Comparison of ENCODE assay signal across 8 mouse cellular contexts in the genomic region with DNA sequence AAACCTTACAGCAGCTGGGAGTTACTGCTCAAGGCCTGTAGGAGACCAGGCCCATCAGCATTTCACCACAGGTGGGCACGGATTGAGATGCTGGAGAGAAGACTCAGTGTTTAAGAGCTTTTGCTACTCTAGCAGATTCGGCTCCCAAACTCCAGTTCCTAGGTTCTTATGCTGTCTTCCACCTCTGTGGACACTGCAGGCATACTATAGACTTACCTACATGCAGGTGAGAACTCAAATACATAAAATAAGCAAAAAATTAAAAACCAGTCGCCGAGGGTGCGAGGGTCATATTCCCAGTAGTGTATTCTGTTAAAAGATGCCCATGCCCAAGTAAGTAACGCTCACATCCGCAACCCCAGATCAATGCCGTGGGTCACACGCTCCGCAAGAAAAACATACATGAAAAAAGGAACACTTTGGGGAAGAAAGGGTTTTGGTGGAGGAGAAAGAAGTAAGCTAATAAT. TPM values are rescaled to one million over a fixed set of nuclear protein-coding genes. Genes with fewer than 3 reads are reported as not detected.
A peak's percentile ranks its signal among the peaks of the same experiment; 100 is the strongest.
DNase-seq lines count a peak whose midpoint lies in the region; ATAC-seq and TF ChIP-seq lines count a peak whose summit lies in the region.

No protein-coding gene starts in this region.

- H3K9me3 ChIP-seq in heart, embryonic 13.5 days = no peaks in the 10 kb centered on the region
- no peaks in the 10 kb centered on the region for H3K9me3 ChIP-seq in forebrain, embryonic 16.5 days (ENCODE audit: control insufficient read depth, low read length)

- no peak for ATAC-seq in heart, embryonic 13.5 days (ENCODE audit: extremely low read depth, insufficient number of reproducible peaks, low FRiP score, low TSS enrichment)
- ATAC-seq in forebrain, embryonic 16.5 days = peak; percentile 24

- WGBS in heart, embryonic 13.5 days = 41% methylated on average over 10 of the region's 10 CpGs
- WGBS in bone marrow, adult 2 months = 48% methylated on average over 10 of the region's 10 CpGs
- 42% methylated on average over 10 of the region's 10 CpGs for WGBS in forebrain, embryonic 16.5 days
- 53% methylated on average over 10 of the region's 10 CpGs for WGBS in macrophage (ENCODE audit: missing documents)

- peak overlapping the region; percentile 92 for H3K4me3 ChIP-seq in heart, embryonic 13.5 days
- peak overlapping the region; percentile 17 for H3K4me3 ChIP-seq in bone marrow, adult 2 months (replicated peaks; ENCODE audit: control insufficient read depth, low read depth, low read length)
- peak overlapping the region; percentile 86 for H3K4me3 ChIP-seq in forebrain, embryonic 16.5 days (replicated peaks; ENCODE audit: low read length)
- H3K4me3 ChIP-seq in macrophage (ENCODE audit: inconsistent target) = peak overlapping the region; percentile 89

- H3K4me2 ChIP-seq in heart, embryonic 13.5 days = peak overlapping the region; percentile 94
- H3K4me2 ChIP-seq in forebrain, embryonic 16.5 days (ENCODE audit: low read length) = peak overlapping the region; percentile 51

- TF ChIP-seq CTCF in bone marrow, adult 2 months (IDR thresholded peaks at IDR 0.05; ENCODE audit: control insufficient read depth, insufficient read depth, low read length) = no peak

- peaks cover 17% of the 10 kb centered on the region for H3K4me1 ChIP-seq in heart, embryonic 13.5 days
- peaks cover 2% of the 10 kb centered on the region; the same call in 1 of the 2 replicates for H3K4me1 ChIP-seq in bone marrow, adult 2 months (ENCODE audit: control insufficient read depth, insufficient read depth, low read length)
- H3K4me1 ChIP-seq in forebrain, embryonic 16.5 days (replicated peaks; ENCODE audit: control insufficient read depth, insufficient read depth, low read length) = peaks cover 16% of the 10 kb centered on the region

- peak overlapping the region; percentile 75 for H3K9ac ChIP-seq in heart, embryonic 13.5 days
- peak overlapping the region; percentile 25; the same call in 1 of the 2 replicates for H3K9ac ChIP-seq in forebrain, embryonic 16.5 days (replicated peaks; ENCODE audit: low read depth, low read length)

- no peaks in the 10 kb centered on the region for H3K27me3 ChIP-seq in heart, embryonic 13.5 days (replicated peaks)
- no peaks in the 10 kb centered on the region for H3K27me3 ChIP-seq in forebrain, embryonic 16.5 days (replicated peaks; ENCODE audit: control insufficient read depth, insufficient read depth, low read length)

- TF ChIP-seq POLR2A in bone marrow, adult 2 months (IDR thresholded peaks at IDR 0.05; ENCODE audit: borderline replicate concordance, control insufficient read depth, low read depth, low read length) = no peak

- H3K27ac ChIP-seq in heart, embryonic 13.5 days (replicated peaks) = no peak overlapping the region
- no peak overlapping the region for H3K27ac ChIP-seq in bone marrow, adult 2 months (ENCODE audit: control insufficient read depth, insufficient read depth, low read depth, low read length, poor library complexity)
- H3K27ac ChIP-seq in forebrain, embryonic 16.5 days (ENCODE audit: low read length) = no peak overlapping the region
- no peak overlapping the region for H3K27ac ChIP-seq in macrophage

- DNase-seq in heart, postnatal 4 days = no peak
- no peak for DNase-seq in adrenal gland, adult 18-20 months (ENCODE audit: low spot score in 2 of 2)
- no peak for DNase-seq in B cell, adult 2 months
- no peak for DNase-seq in gastrocnemius, postnatal 4 days (ENCODE audit: low spot score in 2 of 2)

- peaks cover 44% of the 10 kb centered on the region for H3K79me2 ChIP-seq in macrophage (ENCODE audit: inconsistent target)

- H3K36me3 ChIP-seq in heart, embryonic 13.5 days = peaks cover 8% of the 10 kb centered on the region; the same call in 1 of the 2 replicates
- no peaks in the 10 kb centered on the region for H3K36me3 ChIP-seq in forebrain, embryonic 16.5 days (ENCODE audit: control insufficient read depth, insufficient read depth)
- H3K36me3 ChIP-seq in macrophage (ENCODE audit: inconsistent target) = peaks cover 3% of the 10 kb centered on the region; the same call in 1 of the 2 replicates

RNA-seq across cellular contexts. Expression of a gene that starts 0.6 kb away (rescaled TPM):
- polyA plus RNA-seq in heart, embryonic 13.5 days (2015; fragmentation: Nextera tagmentation; extraction: Ambion mirVana) = 210 and 235 TPM in 2 replicates
- 100 to 1,000 TPM; 127 to 129 TPM for total RNA-seq in heart, postnatal 4 days (2021)
- polyA plus RNA-seq in bone marrow, adult 2 months (2011; ENCODE audit: insufficient read depth, insufficient read length, low replicate concordance, missing spikeins) = 173 and 200 TPM in 2 replicates
- polyA plus RNA-seq in forebrain, embryonic 16.5 days (2015; fragmentation: Nextera tagmentation; extraction: Ambion mirVana) = 364 and 377 TPM in 2 replicates
- total RNA-seq in macrophage (2018; cell fraction: chromatin; rRNA removed) = 10 to 100 TPM; 12.2 to 62.3 (median 35.4) TPM
- total RNA-seq in macrophage (2018; cell fraction: cytosol; rRNA removed) = 100 to 1,000 TPM; 319 to 543 (median 416) TPM
- total RNA-seq in macrophage (2018; cell fraction: nucleus; rRNA removed) = 100 to 1,000 TPM in 13 of 26 experiments, 10 to 100 TPM in 13; 51.2 to 167 (median 99.3) TPM
- polyA plus RNA-seq in macrophage (2018) = 207 to 606 TPM (median 518 TPM) in 3 replicates
- 100 to 1,000 TPM; 120 to 146 TPM for total RNA-seq in adrenal gland, adult 18-20 months (2021)
- total RNA-seq in gastrocnemius, postnatal 4 days (2021) = 100 to 1,000 TPM in 1 of 2 experiments, 10 to 100 TPM in 1; 86.6 to 106 TPM

RNA-seq across cellular contexts. Expression of a gene that starts 15.9 kb away (rescaled TPM):
- not detected in 2 replicates for polyA plus RNA-seq in heart, embryonic 13.5 days (2015; fragmentation: Nextera tagmentation; extraction: Ambion mirVana)
- total RNA-seq in heart, postnatal 4 days (2021) = not detected
- not detected in 2 replicates for polyA plus RNA-seq in bone marrow, adult 2 months (2011; ENCODE audit: insufficient read depth, insufficient read length, low replicate concordance, missing spikeins)
- 0.15 and 0.20 TPM in 2 replicates for polyA plus RNA-seq in forebrain, embryonic 16.5 days (2015; fragmentation: Nextera tagmentation; extraction: Ambion mirVana)
- not detected for total RNA-seq in macrophage (2018; cell fraction: chromatin; rRNA removed)
- total RNA-seq in macrophage (2018; cell fraction: cytosol; rRNA removed) = not detected
- not detected for total RNA-seq in macrophage (2018; cell fraction: nucleus; rRNA removed)
- polyA plus RNA-seq in macrophage (2018) = not detected in 3 replicates
- total RNA-seq in adrenal gland, adult 18-20 months (2021) = not detected
- not detected for total RNA-seq in gastrocnemius, postnatal 4 days (2021)

RNA-seq across cellular contexts. Expression of a gene that starts 43.5 kb away (rescaled TPM):
- polyA plus RNA-seq in heart, embryonic 13.5 days (2015; fragmentation: Nextera tagmentation; extraction: Ambion mirVana) = 35.2 and 37.8 TPM in 2 replicates
- 10 to 100 TPM; 28.4 to 28.7 TPM for total RNA-seq in heart, postnatal 4 days (2021)
- 186 and 343 TPM in 2 replicates for polyA plus RNA-seq in bone marrow, adult 2 months (2011; ENCODE audit: insufficient read depth, insufficient read length, low replicate concordance, missing spikeins)
- 9.8 and 10.7 TPM in 2 replicates for polyA plus RNA-seq in forebrain, embryonic 16.5 days (2015; fragmentation: Nextera tagmentation; extraction: Ambion mirVana)
- 10 to 100 TPM; 10.7 to 39.0 (median 19.8) TPM for total RNA-seq in macrophage (2018; cell fraction: chromatin; rRNA removed)
- total RNA-seq in macrophage (2018; cell fraction: cytosol; rRNA removed) = 10 to 100 TPM in 4 of 26 experiments, 1 to 10 TPM in 22; 3.3 to 11.9 (median 7.5) TPM
- total RNA-seq in macrophage (2018; cell fraction: nucleus; rRNA removed) = 10 to 100 TPM; 11.1 to 88.3 (median 26.6) TPM
- polyA plus RNA-seq in macrophage (2018) = 4.0 to 23.3 TPM (median 15.1 TPM) in 3 replicates
- 100 to 1,000 TPM in 1 of 2 experiments, 10 to 100 TPM in 1; 89.3 to 253 TPM for total RNA-seq in adrenal gland, adult 18-20 months (2021)
- total RNA-seq in gastrocnemius, postnatal 4 days (2021) = 10 to 100 TPM; 51.8 to 55.1 TPM

Comparison
In these comparisons a context has a peak if more than half of its experiments do, and no peak if none do; other contexts are left out.
1. H3K4me3 ChIP-seq: peak in every context shown above with its lines; median percentile 92 in heart, embryonic 13.5 days; 89 in macrophage; 86 in forebrain, embryonic 16.5 days; 17 in bone marrow, adult 2 months.